Mouse (Mus musculus) kidney, postnatal 0 days (tissue): ENCODE results near the gene Hmcn1. TPM values are rescaled to one million over a fixed set of nuclear protein-coding genes. Genes with fewer than 3 reads are reported as not detected.

Experiments
- ATAC-seq: fragments of 200-750 bp; cut with Nextera tagmentation; replicated peaks from 2 replicates; pipeline ENCODE4 v1.8.0; 2017; ENCODE audit warnings: low read depth, moderate number of reproducible peaks, moderate TSS enrichment, moderate library complexity; ENCODE audit not compliant: low FRiP score
- DNase-seq: peaks from one replicate; pipeline ENCODE4 v3.0.0-alpha.2; 2016; ENCODE audit warnings: low spot score
- H3K27ac ChIP-seq: fragments of 300-500 bp; sonication (generic); 2 replicates; pipeline ENCODE4 v1.5.1; 2014; ENCODE audit warnings: mild to moderate bottlenecking
- H3K27me3 ChIP-seq: fragments of 300-500 bp; sonication (generic); 2 replicates; pipeline ENCODE4 v1.6.1; 2014; ENCODE audit warnings: low read length, mixed read lengths; ENCODE audit not compliant: insufficient read depth
- H3K36me3 ChIP-seq: fragments of 300-500 bp; sonication (generic); 2 replicates; pipeline ENCODE4 v1.6.1; 2014; ENCODE audit warnings: low read length, mixed read lengths; ENCODE audit not compliant: insufficient read depth
- H3K4me1 ChIP-seq: fragments of 300-500 bp; sonication (generic); replicated peaks from 2 replicates; pipeline ENCODE4 v1.6.1; 2014; ENCODE audit warnings: antibody characterized with exemption, low read length, mixed read lengths; ENCODE audit not compliant: insufficient read depth
- H3K4me2 ChIP-seq: fragments of 300-500 bp; sonication (generic); 2 replicates; pipeline ENCODE4 v1.6.1; 2014; ENCODE audit warnings: mild to moderate bottlenecking, low read length, moderate library complexity, mixed read lengths
- H3K4me3 ChIP-seq: fragments of 300-500 bp; sonication (generic); replicated peaks from 2 replicates; pipeline ENCODE4 v1.5.1; 2014; ENCODE audit warnings: low read depth, low read length
- H3K9ac ChIP-seq: fragments of 300-500 bp; sonication (generic); 2 replicates; pipeline ENCODE4 v1.6.1; 2014; ENCODE audit warnings: low read depth, low read length
- H3K9me3 ChIP-seq: fragments of 300-500 bp; sonication (generic); replicated peaks from 2 replicates; pipeline ENCODE4 v1.6.1; 2016; ENCODE audit warnings: low read length, inconsistent platforms, mixed read lengths
- CTCF ChIP-seq: IDR thresholded peaks from 2 replicates; pipeline ENCODE4 v1.5.1; 2016; ENCODE audit warnings: antibody characterized with exemption, low read depth, mild to moderate bottlenecking, moderate library complexity
- WGBS: fragments of 180-500 bp; shearing (Covaris S2); extraction: QIAGEN DNeasy Blood & Tissue Kit; methylation state at CpG from one replicate; pipeline ENCODE4 v1.1.7; 2014; 5-methylcytosine and 5-hydroxymethylcytosine counted together
- polyA plus RNA-seq: library from polyadenylated mRNA; unstranded; fragments of >200 nt; fragmentation: Nextera tagmentation; extraction: Ambion mirVana; gene quantifications from 2 replicates; pipeline ENCODE4 v1.2.1, GENCODE M21; 2015

Hmcn1 gene
- polyA plus RNA-seq, 1 experiment from 2014 or later: 31.6 TPM

DNA sequence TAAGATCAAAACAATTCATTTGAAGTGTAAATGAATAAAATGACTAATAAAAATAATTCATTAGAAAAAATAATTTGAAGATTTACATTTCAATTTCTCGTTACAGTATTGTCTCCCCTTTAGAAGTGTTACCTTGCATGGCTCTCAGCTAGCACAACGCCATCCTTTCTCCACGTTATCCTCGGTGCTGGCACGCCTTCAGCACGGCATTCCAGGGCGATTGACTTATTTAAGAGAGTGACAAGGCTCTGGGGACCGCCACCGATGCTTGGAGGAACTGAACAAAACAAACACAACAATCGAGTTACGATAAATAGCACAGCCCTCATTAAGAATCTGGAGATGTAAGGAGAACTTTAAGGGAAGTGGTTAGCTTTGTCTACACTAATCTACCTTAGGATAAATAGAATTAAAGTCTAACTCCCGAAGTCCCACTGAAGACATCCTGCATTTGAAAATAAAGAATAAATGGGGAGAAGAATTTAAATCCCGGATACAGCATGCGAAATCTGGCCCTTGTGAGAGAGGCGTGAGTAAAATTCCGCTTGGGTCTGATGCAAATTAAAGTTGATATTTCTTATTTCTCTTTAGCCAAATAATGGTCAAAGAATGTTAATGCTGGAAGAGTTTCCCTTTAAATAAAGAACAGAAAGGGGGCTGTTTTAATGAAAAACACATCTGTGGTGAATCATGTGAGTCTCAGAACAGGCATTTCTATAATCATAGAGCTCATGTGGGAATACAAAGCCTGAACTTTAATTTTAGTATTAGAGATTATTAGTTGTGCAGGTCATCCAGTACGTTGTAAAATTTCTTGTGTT lies 362.0 kb downstream of the Hmcn1 start:
- ATAC-seq (no peak), DNase-seq (no peak)
- no peaks in the 10 kb centered on the region for H3K9me3 ChIP-seq
- no peak overlapping the region for H3K4me3 ChIP-seq
- H3K9ac ChIP-seq: no peak overlapping the region
- no peaks in the 10 kb centered on the region for H3K27me3 ChIP-seq
- no peak for TF ChIP-seq CTCF
- no peak overlapping the region for H3K27ac ChIP-seq
- 0 out of 2 replicates have a peak, but pooled peaks cover 8% of the 10 kb centered on the region for H3K36me3 ChIP-seq
- no peaks in the 10 kb centered on the region for H3K4me1 ChIP-seq
- no peak overlapping the region for H3K4me2 ChIP-seq
- WGBS: 86% methylated on average over 17 of the region's 17 CpGs

DNA sequence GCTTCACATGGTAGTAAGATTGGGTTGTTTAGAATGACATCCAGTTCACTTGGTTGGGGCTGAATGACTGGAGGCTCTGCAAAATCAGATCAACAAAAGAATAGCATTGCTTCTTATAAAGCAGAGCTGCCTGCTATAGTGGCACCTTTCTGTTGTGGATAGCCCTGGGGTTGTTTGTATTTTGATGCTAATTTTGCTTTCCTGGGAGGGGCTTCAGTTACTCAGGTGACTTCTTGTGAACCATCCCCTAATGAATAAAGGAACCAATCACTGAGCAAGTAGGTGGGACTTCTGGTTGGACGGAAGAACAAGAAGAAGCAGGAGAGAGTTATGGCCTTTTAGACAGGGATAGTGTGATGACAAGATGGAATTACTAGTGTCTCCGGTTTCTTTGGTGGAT lies 370.0 kb downstream of the Hmcn1 start:
- no peak overlapping the region for H3K9ac ChIP-seq
- 0 out of 2 replicates have a peak, but pooled peaks cover 12% of the 10 kb centered on the region for H3K36me3 ChIP-seq
- H3K4me1 ChIP-seq: no peaks in the 10 kb centered on the region
- no peak overlapping the region for H3K4me3 ChIP-seq
- ATAC-seq: no peak
- TF ChIP-seq CTCF: no peak
- H3K27ac ChIP-seq: no peak overlapping the region
- no peaks in the 10 kb centered on the region for H3K27me3 ChIP-seq
- no peaks in the 10 kb centered on the region for H3K9me3 ChIP-seq
- 87% methylated on average over 2 of the region's 2 CpGs for WGBS
- no peak overlapping the region for H3K4me2 ChIP-seq
- DNase-seq: no peak

DNA sequence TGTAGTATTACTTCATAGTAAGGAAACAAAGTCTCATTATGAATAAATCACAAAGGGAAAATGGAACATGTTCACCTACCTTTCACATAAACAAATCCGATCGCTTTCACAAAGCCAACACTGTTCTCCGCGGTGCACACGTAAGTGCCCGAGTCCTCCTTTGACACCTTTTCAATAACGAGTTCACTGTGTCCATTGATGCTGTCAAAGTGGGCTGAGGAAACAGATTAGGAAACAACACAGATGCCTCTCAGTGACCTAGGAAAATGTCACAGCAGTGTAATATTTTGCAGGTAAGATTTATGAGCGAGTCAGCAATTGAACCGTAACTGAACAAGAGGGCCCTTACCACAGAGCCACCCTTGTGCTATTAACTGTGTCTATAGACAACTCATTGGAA lies 382.7 kb downstream of the Hmcn1 start:
- 83% methylated on average over 9 of the region's 9 CpGs for WGBS

DNA sequence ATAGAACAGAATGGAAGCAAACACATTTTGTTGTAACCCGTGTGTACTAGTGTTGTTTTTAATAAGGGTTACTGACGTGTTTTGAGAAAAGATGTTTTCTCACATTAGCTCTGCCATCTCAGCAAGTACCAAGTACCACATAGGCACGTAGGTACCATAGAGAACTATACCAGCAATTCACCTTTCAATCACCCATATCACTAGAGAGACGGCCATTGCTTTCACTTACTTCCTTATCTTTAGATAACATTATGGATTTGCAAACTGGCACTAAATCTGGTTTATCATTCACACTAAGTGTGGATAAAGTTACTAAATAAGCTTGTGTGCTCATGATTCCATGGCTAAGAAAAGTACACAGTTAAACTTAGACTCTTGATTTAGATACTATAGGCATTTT lies 387.1 kb downstream of the Hmcn1 start:
- TF ChIP-seq CTCF: no peak
- Histone ChIP-seq H3K9ac (no peak overlapping the region), H3K4me2 (no peak overlapping the region), H3K27ac (no peak overlapping the region), H3K4me1 (no peaks in the 10 kb centered on the region), H3K4me3 (no peak overlapping the region), H3K27me3 (no peaks in the 10 kb centered on the region), H3K9me3 (no peaks in the 10 kb centered on the region), H3K36me3 (peaks cover 8% of the 10 kb centered on the region; the same call in 1 of the 2 replicates)
- WGBS: 88% methylated on average over 4 of the region's 4 CpGs
- ATAC-seq (no peak), DNase-seq (no peak)

More for the DNA sequence above, 382.7 kb downstream of the Hmcn1 start:
- Histone ChIP-seq H3K4me2 (no peak overlapping the region), H3K4me3 (no peak overlapping the region), H3K9me3 (no peaks in the 10 kb centered on the region), H3K9ac (no peak overlapping the region), H3K4me1 (no peaks in the 10 kb centered on the region), H3K27me3 (no peaks in the 10 kb centered on the region), H3K36me3 (0 out of 2 replicates have a peak, but pooled peaks cover 6% of the 10 kb centered on the region), H3K27ac (no peak overlapping the region)
- ATAC-seq: no peak
- DNase-seq: no peak
- no peak for TF ChIP-seq CTCF

DNA sequence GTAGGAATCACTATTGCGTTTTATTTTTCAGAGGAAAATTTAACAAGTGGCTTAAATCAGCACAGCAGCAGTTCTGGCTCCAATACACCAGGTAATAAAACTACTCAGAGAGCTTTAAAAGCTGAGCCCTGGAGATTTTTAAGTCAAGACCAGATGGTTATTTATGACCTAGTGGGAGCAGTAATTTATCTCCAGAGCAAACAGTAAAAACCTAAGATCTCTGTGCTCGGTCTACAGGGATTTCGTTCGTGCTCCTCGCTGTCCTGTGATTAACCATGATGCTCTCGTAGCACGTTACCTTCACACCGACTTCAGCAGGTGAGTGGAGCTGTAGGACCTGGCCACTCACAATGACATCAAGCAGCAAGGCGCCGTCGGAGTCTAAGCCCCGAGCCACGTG lies 399.6 kb downstream of the Hmcn1 start:
- H3K4me1 ChIP-seq: no peaks in the 10 kb centered on the region
- 37% methylated on average over 13 of the region's 13 CpGs for WGBS
- DNase-seq (peak; percentile 66), ATAC-seq (no peak)
- no peak overlapping the region for H3K9ac ChIP-seq
- no peaks in the 10 kb centered on the region for H3K36me3 ChIP-seq
- H3K27me3 ChIP-seq: no peaks in the 10 kb centered on the region
- TF ChIP-seq CTCF: no peak
- no peak overlapping the region for H3K27ac ChIP-seq
- H3K4me2 ChIP-seq: no peak overlapping the region
- H3K4me3 ChIP-seq: no peak overlapping the region
- no peaks in the 10 kb centered on the region for H3K9me3 ChIP-seq

DNA sequence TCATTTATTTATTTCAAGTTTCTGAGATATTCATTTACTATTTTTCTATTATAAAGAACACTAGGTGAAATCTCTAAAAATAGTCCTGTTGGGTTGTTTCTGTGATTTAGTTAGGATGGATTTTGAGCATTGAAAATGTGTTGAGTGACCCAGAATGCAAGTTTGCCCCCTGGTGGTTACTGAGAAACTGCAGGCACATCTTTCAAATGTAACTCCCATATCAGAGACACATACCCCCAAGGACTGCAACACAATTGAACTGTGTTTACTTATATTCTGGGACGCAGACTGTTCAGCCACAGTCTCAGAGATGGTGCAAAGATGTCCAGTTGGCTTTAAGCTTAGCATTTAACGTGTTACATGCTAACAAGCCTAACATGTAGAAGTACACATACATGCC lies 402.0 kb downstream of the Hmcn1 start:
- Histone ChIP-seq H3K4me2 (no peak overlapping the region), H3K4me1 (no peaks in the 10 kb centered on the region), H3K9ac (no peak overlapping the region), H3K27ac (no peak overlapping the region), H3K9me3 (no peaks in the 10 kb centered on the region), H3K36me3 (no peaks in the 10 kb centered on the region), H3K27me3 (no peaks in the 10 kb centered on the region), H3K4me3 (no peak overlapping the region)
- peak; percentile 88 for TF ChIP-seq CTCF
- ATAC-seq (no peak), DNase-seq (peak; percentile 62)
- WGBS: 42% methylated on average over 2 of the region's 2 CpGs
